Mouse (Mus musculus): ENCODE results near the gene Ppp1r9a.

The Ppp1r9a gene

DNA sequence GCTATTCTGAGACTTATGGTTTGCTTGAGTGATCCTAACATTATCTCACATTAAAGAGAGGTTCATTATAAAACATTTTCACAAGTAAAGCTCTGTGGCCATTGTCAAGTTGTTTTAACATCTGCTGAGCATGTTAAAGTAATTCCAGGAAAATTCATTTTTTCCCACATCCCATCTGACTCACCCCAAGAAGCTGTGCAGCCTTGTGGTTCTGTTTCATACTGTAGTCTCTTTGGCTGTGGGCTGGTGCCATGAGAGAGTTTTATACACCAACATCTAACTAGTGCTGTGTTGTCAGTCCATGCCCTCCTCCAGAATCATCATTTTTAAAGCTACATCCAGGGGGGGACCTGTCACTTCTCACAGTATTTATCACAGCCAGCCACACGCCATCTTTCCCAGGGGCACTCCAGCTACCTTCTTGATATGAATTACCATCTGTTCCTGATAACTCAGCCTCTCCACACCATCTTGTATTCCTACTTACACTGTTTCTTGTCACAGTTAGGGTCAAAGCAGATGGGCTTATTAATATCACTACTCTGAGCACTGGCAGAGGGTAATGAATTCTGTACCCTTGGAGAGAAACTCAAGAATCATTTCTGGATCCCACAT, 252.7 kb downstream of the Ppp1r9a start:
- DNase-seq (ENCODE audit: low read depth, low spot score) = no peak

DNA sequence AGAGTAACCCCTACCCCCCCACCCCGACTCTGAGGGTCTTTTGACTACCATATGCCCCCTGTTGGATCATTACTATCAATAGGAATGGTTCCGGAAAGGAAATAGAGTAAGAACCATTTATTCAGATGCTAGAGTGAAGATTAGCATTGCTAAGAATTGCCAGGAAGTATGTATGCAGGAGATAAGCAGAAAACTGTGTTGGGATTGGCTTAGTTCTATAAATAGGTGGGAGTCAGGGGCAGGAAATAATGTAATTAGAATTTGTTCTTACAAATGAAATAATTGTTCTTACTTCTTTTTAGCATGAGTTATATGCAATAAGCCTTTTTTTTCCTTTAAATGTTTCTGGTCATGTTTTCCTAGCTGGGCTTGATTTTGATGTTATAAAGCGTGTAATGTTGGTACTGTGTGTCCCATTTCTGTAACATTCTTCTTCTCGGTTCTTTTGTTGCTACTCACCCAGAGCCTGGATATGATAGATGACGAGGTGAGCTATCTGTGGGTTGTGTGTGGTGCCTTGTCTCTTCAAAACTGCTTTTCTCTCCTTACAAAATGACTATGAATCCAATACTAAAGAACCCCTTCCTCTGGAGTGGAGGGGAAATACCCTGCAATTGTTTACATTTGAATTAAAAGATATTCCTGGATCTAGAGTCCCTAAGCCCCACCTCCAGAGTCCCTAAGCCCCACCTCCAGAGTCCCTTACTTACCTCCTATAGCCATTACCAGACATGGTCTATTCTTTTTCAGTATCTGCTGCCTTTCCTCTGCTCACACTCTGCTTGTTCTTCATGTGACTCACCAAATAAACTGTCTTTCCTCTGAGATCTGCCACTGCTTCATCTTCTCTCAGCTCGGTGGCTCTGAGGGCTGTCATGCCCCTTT, 254.1 kb downstream of the Ppp1r9a start:
- DNase-seq (ENCODE audit: low read depth, low spot score) = no peak

DNA sequence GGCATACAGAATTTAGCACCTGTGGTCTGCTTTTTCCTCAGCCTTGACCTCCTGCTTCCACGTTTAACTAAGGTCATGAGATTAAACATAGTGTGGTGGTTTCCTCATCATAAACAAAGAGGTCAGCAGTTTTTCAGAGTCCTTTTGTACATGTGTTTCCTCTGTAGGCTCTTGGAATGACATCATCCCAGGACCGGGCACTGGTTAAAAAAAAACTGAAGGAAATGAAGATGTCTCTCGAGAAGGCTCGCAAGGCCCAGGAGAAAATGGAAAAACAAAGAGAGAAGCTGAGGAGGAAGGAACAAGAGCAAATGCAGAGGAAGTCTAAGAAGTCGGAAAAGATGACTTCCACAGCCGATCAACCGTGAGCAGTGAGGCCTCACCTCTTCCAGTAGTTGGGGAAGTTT, 256.7 kb downstream of the Ppp1r9a start:
- DNase-seq (ENCODE audit: low read depth, low spot score) = no peak

DNA sequence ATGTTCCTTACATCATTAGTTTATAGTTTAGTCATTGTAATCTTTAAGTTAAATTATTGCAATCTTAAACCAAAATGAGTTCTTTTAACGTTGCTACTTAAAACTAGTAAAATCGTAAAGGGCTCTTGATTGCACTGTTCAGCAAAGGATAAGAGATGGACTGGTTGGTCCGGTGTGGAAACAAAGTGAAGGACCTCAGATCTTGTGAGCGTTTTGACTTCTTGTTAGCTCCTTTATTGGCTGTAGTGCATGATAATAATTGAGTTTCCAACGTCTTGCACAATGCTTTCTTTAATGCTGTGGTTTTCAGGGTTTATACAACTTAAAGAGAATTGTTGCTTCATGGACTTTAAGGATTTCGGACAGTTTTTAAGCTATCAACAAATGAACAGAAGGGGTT, 259.3 kb downstream of the Ppp1r9a start:
- DNase-seq (ENCODE audit: low read depth, low spot score) = no peak

GRCm38 (mm10) chr6:5163507-5164144, 260.9 kb downstream of the Ppp1r9a start:
- DNase-seq (ENCODE audit: low read depth, low spot score) = no peak

- DNase-seq (ENCODE audit: low read depth, low spot score) = no peak
These were observed 262.1 kb downstream of the Ppp1r9a start for GRCm38 (mm10) chr6:5164855-5165254.

DNA sequence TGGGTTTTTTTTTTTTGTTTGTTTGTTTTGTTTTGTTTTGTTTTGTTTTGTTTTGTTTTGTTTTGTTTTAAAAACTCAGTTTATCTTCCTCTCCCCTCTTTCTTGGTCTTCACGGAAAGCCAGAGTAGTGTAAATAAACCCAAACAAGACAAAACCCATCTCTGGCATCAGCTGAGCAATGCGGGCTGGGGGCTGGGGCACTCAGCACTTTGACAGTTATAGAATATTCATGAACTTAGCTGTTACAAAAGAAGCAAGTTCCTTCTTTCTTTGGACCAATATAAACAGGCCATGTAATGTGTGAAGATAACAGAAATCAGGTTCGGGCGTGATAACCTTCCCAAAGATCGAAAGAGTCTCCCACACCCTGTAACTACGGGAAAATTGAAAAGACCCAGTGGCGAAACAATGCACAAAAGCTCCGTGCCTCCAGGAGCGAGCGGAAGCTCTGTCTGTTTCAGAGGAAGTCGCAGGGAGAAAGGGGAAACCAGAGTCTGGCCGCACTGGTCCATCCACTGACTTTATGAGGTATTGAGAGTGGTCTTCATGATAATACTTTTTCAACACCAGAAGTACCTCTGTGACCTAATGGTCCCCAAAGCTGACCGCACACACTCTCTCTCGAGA, 264.4 kb downstream of the Ppp1r9a start:
- DNase-seq (ENCODE audit: low read depth, low spot score) = no peak

GRCm38 (mm10) chr6:5168158-5168557, 265.4 kb downstream of the Ppp1r9a start:
- no peak for DNase-seq (ENCODE audit: low read depth, low spot score)

- DNase-seq (ENCODE audit: low read depth, low spot score) = no peak
These were observed 268.7 kb downstream of the Ppp1r9a start for GRCm38 (mm10) chr6:5171418-5171817.

DNA sequence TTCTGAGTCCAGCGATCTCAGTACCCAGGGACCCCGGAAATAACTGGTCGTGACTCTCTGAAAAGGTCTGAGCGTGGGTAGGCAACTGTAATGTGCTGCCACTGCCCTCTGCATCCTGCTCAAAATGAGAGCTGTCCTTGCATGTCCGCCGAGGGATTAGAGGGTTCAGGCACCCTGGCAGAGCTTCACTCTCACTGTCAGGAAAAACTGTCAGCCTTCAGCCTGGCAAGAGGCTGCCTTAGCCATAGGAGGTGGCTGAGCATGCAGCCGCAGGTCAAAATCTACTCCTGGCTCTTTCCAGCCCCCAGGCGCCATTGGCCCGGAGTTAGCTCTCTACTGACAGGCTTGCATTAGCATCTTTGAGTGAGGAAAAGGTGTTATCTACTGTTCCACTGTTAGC, 269.9 kb downstream of the Ppp1r9a start:
- no peak for DNase-seq (ENCODE audit: low read depth, low spot score)

DNA sequence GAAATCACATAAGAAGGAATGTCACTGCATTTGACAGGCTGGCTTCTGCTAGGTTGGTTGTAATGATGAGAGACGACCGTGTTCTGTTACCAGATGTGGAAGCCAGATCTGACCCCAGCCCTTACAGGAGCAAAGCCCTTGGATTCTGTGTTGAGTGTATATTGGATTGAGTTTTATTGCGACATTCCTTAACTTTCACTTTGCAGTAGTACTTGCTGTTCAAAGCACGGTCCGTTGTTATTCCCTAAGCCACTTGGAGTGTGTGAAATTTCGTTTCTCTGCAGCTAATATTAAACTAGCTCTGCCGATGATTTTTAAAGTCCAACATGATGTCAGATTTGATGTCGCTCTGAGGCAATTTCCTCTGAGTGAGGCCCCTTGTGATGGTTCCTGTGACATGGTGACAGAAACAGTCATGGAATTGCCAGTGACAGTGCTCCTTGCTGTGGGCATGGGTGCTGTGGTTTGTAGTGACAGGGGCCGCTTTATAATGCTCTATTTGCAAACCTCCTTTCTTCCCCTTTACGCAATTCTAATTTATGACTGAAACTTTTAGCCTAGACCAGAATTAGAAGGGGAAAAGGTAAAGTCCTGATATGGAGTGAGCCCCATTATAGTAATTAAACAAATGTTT, 271.6 kb downstream of the Ppp1r9a start:
- no peak for DNase-seq (ENCODE audit: low read depth, low spot score)

- no peak for DNase-seq (ENCODE audit: low read depth, low spot score)
These were observed 275.5 kb downstream of the Ppp1r9a start for GRCm38 (mm10) chr6:5177967-5178891.

DNA sequence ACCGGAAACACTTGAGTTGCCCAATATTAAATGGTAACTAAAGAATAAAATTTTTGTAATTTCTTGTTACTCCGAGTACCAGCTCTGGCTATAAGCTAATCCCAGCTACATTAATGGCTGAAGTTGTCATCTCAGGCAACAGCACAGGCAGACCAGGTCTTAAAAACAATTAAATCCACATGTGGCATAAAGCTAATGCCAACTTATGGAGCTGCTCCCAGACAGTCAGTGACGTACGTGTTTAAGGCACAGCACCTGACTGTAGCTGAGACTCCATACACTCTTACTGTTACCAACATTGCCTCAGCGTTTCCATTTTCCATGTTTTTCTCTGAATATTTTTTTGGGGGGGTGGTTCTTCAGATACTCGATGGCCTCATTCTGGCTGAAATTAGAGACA, 276.5 kb downstream of the Ppp1r9a start:
- DNase-seq (ENCODE audit: low read depth, low spot score) = no peak

GRCm38 (mm10) chr6:5180645-5181044, 277.9 kb downstream of the Ppp1r9a start:
- no peak for DNase-seq (ENCODE audit: low read depth, low spot score)

DNA sequence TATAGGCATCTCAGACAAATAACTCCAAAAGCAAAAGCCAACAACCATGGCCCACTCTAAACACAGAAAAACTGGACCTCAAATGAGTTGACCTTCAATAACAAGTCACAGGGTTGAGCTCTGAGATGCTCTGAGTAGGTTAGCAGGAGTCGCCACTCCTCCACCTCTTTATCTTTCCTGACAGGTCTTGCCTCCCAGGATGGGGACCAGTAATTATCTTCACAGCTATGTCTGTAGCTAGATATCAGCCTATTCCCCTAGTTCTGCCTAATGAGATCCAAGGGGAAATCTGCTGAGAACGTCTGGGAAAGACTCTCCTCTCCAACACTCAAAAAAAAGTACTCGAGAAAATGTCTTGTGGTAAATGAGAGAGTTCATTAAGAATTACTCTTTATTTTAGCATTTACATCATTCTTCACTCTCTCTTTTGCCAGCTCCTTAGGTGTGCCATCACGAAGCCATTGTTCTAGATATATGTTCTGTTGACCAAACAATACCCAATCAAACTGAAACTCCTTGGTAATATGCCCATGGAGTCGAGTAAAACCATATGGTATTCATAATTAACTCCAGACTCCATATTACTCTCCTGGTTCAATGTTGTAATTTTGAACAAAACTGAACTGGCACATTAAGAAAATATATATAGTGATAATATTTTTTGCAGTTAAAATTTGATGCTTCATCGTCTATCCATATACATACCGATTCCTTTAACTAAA, 283.7 kb downstream of the Ppp1r9a start:
- no peak for DNase-seq (ENCODE audit: low read depth, low spot score)

- DNase-seq (ENCODE audit: low read depth, low spot score) = no peak
These were observed 284.9 kb downstream of the Ppp1r9a start for GRCm38 (mm10) chr6:5187586-5187985.

- no peak for DNase-seq (ENCODE audit: low read depth, low spot score)
These were observed 285.3 kb downstream of the Ppp1r9a start for GRCm38 (mm10) chr6:5188036-5188435.

DNA sequence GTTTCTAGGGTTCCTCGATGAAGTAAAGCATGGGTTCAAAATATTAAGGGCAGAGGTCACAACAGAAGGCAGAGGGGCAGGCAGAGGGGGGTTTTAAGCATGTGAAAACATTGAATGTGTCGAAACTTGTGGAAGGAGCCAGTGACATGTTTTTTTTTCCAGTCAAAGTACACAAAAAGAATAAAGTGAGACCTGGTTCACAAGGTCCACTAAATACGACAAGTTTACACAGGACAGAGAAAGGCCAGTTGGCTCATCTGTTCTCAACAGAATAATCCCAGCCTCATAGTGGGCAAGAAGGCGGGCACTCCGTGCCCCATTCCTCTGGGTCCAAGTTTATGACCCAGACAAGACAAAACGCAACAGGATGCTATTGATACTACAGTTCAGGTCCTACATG, 286.2 kb downstream of the Ppp1r9a start:
- no peak for DNase-seq (ENCODE audit: low read depth, low spot score)

- DNase-seq (ENCODE audit: low read depth, low spot score) = no peak
These were observed 286.8 kb downstream of the Ppp1r9a start for GRCm38 (mm10) chr6:5189507-5189906.

GRCm38 (mm10) chr6:5190761-5191160, 288.0 kb downstream of the Ppp1r9a start:
- no peak for DNase-seq (ENCODE audit: low read depth, low spot score)

Measured in skeletal muscle tissue, adult 2 months (tissue).